Mouse (Mus musculus): Measurements from ENCODE around the gene Ints3.

The Ints3 gene

GRCm38 (mm10) chr3:90445417-90446200 is 12.2 kb upstream of the Ints3 start:
- DNase-seq: no peak

DNA sequence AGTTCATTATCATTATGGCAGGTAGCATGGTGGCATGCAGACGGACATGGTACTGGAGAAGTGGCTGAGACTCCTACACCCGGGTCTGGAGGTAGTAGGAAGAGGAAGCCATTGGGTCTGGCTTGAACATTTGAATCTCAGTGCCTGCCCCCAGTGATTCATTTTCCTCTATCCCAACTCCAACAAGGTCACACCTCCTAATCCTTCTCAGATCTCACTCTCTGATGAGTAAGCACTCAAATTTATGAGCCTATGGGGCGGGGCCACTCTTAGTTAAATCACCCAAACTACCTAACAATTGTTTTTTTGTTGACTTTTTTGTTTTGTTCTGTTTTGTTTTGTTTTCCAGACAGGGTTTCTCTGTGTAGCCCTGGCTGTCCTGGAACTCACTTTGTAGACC is 10.6 kb upstream of the Ints3 start:
- DNase-seq: no peak

DNA sequence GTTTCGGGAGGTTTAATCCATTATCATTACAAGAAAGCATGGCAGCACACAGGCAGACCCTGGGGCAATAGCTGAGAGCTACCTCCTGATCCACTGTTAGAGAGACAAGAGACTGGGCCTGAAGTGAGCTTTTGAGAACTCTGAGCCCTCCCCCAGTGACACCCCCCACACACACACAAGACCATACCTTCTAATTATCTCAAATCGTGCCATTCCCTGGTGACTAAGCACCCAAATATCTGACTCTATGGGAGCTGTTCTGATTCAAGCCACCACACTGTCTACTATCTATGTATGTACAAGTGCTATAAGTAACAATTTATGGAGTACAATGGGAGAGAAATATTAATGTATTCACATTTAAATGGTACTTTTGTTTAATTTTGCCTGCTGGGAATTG is 7.3 kb upstream of the Ints3 start:
- no peak for DNase-seq

DNA sequence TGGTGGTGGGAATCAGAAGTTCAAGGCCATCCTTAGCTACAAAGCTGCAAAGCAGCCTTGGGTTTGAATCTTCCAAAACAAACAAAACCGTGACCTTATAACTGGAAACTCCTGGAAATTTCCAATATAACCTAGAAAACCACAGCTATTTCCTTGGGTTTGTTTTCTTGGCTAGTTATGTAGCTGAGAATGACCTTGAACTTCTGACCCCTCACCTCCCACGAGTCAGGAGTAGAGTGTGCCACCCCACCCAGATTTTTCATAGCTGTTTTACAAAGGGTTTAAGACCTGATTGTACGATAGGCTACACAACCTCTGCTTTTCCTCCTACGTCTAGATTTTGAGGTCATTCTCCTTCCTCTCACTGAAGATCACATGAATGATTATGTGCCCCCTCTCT is 3.7 kb upstream of the Ints3 start:
- DNase-seq: no peak

GRCm38 (mm10) chr3:90434073-90434730 is 780 bp upstream of the Ints3 start:
- no peak for DNase-seq

DNA sequence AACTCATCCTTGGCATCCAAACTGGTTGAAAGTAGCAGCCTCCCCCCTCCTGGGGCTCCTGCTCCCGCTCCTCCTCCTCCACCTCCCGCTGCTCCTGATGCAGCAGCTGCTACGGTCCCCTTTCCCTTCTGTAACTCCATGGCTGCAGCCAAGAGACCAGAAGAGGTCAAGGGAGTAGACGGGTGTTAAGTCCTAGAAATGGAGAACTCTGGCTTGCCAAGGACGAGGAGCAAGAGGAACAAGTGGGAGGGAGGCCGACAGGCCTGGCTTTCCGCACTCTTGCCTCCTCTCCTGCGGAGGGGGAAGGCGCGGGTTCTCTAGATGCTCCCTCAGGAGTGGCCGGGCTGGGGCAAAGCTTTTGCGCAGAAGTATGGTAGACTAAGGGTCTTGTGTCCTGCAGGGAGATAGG is 607 bp downstream of the Ints3 start:
- no peak for DNase-seq

DNA sequence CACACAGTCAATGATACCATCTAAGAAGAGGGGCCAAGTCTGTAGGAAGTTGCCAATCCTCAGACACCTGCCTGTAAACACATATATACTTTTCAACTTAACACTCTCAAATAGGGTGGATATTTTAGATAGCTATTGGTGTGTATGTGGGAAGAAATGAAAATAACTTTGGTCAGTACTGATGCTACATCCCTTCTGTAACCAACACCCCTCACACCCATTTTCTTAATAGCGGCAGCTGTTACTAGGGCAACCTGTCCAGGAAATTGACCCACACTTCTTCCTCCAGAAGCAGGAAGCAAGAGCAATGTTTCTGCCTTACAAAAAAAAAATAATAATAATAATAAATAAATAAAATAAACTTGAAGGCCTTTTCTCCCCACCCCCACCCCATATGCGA is 1.1 kb downstream of the Ints3 start:
- DNase-seq: no peak

GRCm38 (mm10) chr3:90429576-90429975 is 3.8 kb downstream of the Ints3 start:
- DNase-seq: no peak

DNA sequence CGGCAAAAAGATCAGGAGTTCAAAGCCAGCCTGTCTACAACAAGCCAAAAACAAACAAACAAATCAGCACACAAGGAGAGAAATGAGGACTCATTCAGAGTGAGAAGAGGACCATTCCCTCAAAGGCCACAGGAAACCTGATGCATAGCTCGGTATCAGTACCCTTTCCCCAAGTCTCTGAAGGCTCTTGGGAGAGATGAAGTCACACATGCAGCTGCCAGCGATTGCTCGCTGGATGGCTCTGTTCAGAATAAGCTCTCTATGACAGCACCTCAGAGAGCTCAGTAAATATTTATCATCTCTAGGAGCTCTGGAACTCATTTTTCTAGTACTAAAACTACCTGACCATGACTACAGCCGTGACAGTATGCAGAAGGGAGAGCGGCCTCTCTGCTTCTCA is 5.2 kb downstream of the Ints3 start:
- no peak for DNase-seq

DNA sequence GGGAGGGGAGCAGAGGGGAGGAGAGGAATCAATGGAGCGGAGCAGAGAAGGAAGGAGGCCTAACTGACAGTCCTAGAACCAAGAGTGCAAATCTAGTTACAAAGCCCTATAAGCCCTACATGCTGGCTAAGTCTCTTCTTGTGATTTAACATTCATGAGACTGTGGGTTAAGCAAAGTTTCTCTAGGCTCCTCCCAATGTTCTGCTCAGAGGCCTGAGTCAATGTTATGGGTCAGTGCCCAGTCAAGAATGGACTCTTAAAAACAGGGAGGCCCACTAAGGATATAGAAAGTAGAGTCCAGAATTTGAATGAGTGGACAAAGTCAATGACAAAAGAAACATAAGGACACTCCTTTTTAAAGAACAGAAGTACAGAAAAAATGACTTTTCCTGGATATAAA is 5.8 kb downstream of the Ints3 start:
- DNase-seq: no peak

GRCm38 (mm10) chr3:90425499-90425898 is 7.9 kb downstream of the Ints3 start:
- no peak for DNase-seq

- no peak for DNase-seq
Observed at GRCm38 (mm10) chr3:90423549-90423948, 9.9 kb downstream of the Ints3 start.

- DNase-seq: no peak
Observed at GRCm38 (mm10) chr3:90420696-90421095, 12.7 kb downstream of the Ints3 start.

GRCm38 (mm10) chr3:90413011-90413396 is 20.4 kb downstream of the Ints3 start:
- no peak for DNase-seq

GRCm38 (mm10) chr3:90412312-90413010 is 21.0 kb downstream of the Ints3 start:
- DNase-seq: peak; percentile 46

DNA sequence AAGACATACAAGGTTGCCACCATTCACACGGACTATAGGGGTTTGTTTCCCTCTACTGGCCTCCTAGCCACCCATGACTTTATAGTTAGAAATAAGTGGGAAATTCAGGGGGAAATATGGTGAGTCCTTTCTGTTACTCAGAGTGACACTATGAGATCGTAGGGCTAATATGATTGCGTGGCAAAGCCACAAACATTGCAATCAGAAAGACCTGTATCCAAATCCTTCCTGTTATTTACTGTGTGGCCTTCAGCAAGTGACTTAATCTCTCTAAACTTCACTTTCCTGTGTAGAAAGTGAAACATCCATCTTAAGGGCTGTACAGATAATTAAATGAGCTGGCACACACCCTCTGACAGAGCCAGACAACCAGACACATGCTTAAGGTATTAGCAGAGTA is 24.7 kb downstream of the Ints3 start:
- DNase-seq: no peak

DNA sequence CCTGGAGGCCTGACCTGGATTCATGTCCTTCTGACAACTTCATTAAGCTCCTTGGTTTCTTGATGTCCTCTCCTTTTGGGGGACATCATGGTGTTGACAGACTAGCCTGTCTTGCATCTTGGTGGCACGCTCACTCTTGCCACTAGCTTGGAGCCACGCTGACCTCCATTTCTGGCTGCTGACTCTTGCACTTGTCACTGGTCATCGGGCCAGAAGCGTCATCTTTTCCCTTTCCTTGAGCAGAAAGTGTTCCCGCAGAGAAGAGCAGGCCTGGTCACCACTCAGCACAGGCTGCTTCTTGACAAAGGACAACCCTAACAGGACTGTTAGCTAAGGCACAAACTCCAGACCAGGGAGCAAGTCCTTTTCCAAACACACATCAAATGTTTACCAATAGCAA is 27.0 kb downstream of the Ints3 start:
- DNase-seq: no peak

GRCm38 (mm10) chr3:90404609-90405008 is 28.8 kb downstream of the Ints3 start:
- DNase-seq: no peak

DNA sequence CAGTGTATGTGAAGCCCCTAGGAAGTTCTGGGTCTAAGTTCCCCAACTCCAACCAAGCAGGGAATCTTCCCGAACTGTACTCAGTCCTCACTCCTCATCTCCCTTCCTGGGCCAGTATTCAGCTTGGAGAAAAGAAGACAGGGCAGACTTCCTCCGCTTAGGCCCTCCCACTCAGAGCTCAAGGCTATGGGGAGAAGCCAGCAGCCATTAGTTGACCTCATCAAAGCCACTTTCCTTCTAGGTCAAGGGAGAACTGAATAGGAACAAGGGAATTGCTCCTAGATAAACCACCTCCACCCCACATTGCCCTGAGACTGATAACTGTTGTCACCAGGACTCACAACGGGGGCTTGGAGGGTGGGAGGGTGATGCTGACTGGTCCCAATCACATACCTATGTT is 29.3 kb downstream of the Ints3 start:
- no peak for DNase-seq

DNA sequence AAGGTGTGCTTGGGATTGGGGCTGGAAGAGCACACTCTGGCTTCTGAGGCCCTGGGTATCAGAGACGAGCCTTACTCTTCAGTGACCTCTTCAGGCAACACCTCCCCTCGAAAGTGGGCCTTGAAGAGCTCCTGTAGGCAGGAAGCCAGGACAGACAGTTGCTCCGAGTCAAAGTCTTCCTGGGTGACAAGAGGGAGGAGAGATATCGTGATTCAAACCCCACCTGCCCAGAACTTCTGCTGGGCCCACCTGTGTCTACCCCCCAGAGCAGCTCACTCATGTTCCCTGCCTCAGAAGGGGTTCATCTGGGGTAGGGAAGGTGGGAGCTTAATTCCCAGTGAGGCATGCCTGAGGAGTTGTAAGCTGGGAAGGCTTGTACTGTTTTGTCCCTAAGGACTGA is 32.4 kb downstream of the Ints3 start:
- no peak for DNase-seq

DNA sequence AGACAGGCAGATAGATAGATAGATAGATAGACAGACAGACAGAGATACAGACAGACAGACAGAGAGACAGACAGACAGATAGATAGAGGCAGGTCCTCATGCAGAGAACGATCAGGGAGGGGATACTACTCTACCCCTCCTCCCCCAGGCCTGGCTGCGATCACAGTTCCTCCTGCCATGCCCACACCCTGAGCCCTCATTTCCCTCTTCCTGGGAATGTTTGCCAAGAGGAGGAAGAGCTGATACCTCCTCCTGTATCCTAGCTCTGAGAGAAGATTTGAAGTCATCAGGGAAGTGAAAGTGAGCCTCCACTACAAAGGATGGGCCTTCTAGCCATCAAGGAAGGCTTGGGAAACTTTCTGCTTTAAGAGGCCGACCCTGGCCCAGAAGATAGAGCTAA is 37.8 kb downstream of the Ints3 start:
- DNase-seq: no peak

- no peak for DNase-seq
Observed at GRCm38 (mm10) chr3:90392661-90393060, 40.8 kb downstream of the Ints3 start.

- DNase-seq: no peak
Observed at GRCm38 (mm10) chr3:90391941-90392340, 41.5 kb downstream of the Ints3 start.

GRCm38 (mm10) chr3:90391004-90391403 is 42.4 kb downstream of the Ints3 start:
- DNase-seq: no peak
